Mouse (Mus musculus): Measurements from ENCODE around the gene Arhgap42. TPM values are rescaled to one million over a fixed set of nuclear protein-coding genes. Genes with fewer than 3 reads are reported as not detected.

Arhgap42 gene
- 1.9 and 3.5 TPM in 2 replicates for polyA plus RNA-seq (2012; ENCODE audit: insufficient read depth, insufficient read length, missing spikeins)

DNA sequence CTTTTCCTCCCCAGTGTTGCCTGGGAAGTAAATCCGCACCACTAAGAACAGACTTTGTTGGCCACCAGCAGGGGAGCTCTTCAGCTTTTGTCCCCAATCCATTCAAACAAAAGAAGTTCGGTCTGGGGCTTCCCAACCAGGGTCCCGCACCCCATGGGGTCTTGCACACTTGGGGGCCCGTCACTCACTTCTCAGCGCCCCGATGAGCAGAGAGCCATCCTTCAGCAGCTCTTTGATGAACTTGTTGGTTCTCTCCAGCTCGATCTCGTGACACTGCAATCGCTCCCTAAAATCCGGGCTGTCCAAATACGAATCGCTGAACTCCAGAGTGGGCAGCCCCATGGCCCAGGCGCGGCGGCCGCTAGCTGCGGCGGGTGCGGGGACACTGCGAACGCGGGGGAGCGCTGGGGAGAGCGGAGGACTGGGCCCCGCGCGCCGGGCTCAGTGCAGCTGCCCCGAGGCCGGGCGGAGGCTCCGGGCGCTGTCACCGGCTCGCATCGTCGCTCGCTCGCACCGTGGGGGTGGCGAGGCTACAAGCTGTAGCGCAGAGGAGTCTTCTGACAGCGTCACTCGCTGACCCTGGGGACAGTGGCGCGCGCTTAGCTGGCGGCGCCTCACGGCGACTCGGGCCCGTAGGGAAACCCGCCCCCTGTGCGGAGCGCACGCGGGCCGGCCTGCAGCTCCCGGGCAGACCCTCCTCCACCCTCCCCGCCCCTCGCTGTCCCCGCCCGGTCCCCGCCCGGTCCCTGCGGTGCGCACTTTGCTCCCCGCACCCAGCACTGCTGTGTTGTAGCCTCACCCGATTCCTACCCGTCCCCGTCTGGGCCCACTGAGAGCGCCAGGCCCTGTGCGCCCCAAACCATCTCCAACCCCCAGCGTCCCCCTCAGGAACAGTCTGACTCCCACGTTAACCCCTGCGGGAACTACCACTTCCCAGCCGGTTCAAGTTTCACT, at the start of gene Arhgap42:
Gene Arhgap42 (minus strand): TSS at position 664 of the 954 bp plus-strand sequence.
- Histone ChIP-seq H3K4me1 (ENCODE audit: control insufficient read depth, insufficient read depth, insufficient read length, low read length) (no peaks in the 10 kb centered on the region), H3K4me3 (ENCODE audit: insufficient read depth, low read depth, low read length) (peak within 1 kb of the TSS; percentile 95), H3K27ac (replicated peaks; ENCODE audit: low read depth, low read length) (peak within 1 kb of the TSS; percentile 64)

DNA sequence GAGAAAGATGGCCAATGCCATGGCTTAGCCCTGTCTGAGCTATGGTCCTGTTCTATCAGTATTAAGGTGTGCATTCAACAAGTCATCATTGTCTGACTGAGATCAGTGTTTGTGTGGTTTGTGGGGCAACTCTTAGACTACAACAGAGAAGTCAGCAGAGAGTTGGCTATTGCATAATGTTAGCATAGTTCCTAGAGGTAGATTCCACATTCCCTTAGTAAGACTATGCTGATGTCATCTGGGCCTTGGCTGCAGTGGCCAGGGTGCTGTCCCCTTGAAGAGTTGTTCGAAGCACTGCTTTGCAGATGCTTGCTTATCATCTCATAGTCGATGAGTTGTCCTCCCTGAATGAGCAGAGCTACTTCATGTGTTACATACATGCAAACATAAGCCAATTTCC, 49.2 kb upstream of the Arhgap42 start:
- no peaks in the 10 kb centered on the region for H3K4me1 ChIP-seq (ENCODE audit: control insufficient read depth, insufficient read depth, insufficient read length, low read length)
- no peak overlapping the region for H3K27ac ChIP-seq (replicated peaks; ENCODE audit: low read depth, low read length)
- H3K4me3 ChIP-seq (ENCODE audit: insufficient read depth, low read depth, low read length) = no peak overlapping the region

DNA sequence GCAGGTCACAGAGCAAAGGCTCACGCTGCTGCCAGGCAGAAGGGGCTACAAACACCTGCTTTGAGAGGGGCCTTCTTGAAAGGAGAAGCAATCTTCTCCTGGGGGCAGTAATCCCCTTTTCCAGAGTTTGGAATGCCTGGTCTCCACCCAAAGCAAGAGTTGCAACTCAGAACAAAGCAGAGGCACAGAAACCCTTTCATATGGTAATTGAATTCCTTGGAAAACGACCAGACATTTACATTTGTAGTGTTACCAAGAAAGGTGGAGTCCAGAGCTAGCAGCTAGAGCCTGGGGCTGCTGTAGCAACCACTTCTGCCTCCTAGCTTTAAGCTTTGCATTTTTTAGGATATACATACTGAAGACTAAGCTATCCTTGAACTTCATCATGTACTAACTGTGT, 30.4 kb upstream of the Arhgap42 start:
- H3K4me3 ChIP-seq (ENCODE audit: insufficient read depth, low read depth, low read length) = no peak overlapping the region
- no peak overlapping the region for H3K27ac ChIP-seq (replicated peaks; ENCODE audit: low read depth, low read length)
- H3K4me1 ChIP-seq (ENCODE audit: control insufficient read depth, insufficient read depth, insufficient read length, low read length) = no peaks in the 10 kb centered on the region

DNA sequence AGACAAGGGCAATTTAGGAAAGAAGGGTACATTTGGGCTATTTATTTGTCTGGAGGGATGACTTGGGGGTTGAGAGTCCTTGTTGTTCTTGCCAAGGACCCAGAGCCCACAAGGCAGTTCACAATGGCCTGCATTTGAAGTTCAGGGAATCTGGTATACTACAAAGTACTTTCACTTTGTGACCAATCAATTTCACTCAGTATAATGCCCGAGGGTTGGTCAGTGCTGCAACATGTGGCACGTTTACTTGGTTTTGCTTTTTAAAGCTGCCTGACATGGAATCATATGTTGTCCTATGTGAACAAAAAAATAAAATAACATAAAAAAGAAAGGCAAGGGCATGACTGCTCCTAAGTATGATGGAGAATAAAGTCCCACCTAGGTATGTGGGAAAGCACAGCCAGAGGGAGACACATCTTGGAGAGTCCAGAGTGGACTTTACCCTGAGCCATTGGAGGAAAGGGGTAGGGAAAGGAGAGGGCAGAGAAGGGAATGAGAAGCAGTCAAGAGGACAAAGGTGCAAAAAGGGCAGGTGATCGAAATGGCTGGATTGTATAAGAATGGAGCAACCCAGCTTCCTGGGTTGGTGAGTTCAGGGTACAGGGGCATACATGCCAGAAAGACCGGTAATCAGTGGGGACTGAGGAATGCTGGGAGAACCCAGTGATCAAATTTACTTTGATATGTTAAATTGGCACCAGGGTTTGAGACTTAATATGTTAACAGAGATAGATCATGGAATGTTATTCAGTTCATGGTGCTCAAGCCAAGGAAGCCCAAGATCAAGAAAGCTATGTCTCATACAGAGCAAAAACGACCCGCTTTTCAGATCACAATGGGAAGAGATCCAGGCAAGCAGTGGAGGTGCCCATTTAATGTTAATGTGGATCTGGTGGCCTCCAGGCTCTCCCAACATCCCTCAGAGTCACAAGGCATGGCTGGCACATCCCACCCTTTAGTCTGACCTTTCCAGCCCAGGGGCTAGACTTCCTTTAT, 29.0 kb upstream of the Arhgap42 start:
- Histone ChIP-seq H3K27ac (replicated peaks; ENCODE audit: low read depth, low read length) (no peak overlapping the region), H3K4me3 (ENCODE audit: insufficient read depth, low read depth, low read length) (no peak overlapping the region), H3K4me1 (ENCODE audit: control insufficient read depth, insufficient read depth, insufficient read length, low read length) (no peaks in the 10 kb centered on the region)

DNA sequence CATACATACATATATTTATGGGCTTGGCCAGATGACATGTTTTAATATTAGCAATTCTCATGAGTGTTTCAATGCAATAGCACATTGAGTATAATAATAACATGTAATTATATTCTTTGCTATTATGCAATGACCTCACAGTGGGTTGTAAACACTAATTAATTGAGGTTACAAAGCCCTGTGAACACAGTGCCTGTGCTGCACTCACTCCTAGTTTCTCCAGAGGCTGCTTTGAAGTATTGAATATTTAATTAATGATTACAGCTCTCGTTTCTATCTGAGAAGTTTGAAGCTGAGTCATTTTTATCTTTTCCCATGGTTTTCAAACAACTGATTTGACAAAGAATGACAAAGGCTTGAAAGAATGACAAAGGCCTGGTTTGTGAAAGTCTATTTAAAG, 24.6 kb upstream of the Arhgap42 start:
- H3K4me1 ChIP-seq (ENCODE audit: control insufficient read depth, insufficient read depth, insufficient read length, low read length) = no peaks in the 10 kb centered on the region
- no peak overlapping the region for H3K4me3 ChIP-seq (ENCODE audit: insufficient read depth, low read depth, low read length)
- no peak overlapping the region for H3K27ac ChIP-seq (replicated peaks; ENCODE audit: low read depth, low read length)

DNA sequence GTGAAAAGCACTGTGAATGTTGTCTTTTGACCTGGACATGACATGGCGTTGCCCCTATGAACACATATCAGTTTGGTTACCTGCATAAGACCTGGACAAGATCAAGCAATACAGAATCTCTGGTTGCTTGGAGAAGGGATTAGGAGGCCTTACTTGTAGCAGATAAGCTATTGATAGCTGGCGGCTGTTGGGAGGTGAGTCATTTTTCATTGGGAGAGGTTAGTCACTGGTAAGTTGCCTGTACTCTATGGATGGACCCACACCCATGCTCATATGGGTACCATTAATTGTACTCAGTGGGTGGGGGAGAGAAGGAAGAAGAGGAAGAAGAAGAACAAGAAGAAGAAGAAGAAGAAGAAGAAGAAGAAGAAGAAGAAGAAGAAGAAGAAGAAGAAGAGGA, 23.6 kb upstream of the Arhgap42 start:
- H3K27ac ChIP-seq (replicated peaks; ENCODE audit: low read depth, low read length) = no peak overlapping the region
- no peaks in the 10 kb centered on the region for H3K4me1 ChIP-seq (ENCODE audit: control insufficient read depth, insufficient read depth, insufficient read length, low read length)
- no peak overlapping the region for H3K4me3 ChIP-seq (ENCODE audit: insufficient read depth, low read depth, low read length)

DNA sequence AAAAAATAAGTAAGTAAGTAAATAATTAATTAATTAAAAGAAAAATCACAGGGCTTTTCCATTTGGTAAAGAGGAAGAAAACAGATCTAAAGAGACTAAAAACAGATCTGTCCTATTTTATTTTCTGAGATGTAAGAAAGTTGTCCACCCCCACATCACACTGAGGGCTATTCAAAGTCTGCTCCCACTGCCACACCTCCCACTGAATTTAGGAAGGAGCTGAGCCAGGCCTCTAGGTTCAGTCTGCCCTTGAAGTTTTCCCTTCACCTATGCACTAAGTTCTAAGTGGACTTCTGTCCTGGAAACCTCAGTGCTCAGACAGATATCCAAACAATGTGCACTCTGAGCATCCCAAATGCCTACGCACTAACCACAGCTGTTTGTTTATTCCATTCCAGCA, 15.9 kb upstream of the Arhgap42 start:
- H3K27ac ChIP-seq (replicated peaks; ENCODE audit: low read depth, low read length) = no peak overlapping the region
- no peaks in the 10 kb centered on the region for H3K4me1 ChIP-seq (ENCODE audit: control insufficient read depth, insufficient read depth, insufficient read length, low read length)
- no peak overlapping the region for H3K4me3 ChIP-seq (ENCODE audit: insufficient read depth, low read depth, low read length)

DNA sequence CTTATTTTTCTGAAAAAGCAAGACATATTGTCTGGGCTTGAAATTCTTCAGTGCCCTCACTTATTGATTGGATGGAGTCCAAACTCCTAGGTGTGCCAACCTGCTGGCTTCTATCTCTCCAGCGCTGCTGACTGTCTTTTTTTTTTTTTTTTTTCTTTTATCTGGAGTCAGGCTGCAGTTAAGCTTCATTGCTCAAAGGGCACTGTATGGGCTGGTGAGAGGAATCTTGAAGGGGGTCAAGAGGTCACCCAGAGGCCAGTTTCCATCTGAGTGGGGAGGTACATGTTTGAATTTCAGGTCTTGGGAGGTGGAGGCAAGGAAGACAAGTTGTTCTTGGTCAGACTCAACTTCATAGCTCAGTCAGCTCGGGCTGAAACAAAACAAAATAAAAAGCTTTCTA, 9.6 kb upstream of the Arhgap42 start:
- no peak overlapping the region for H3K27ac ChIP-seq (replicated peaks; ENCODE audit: low read depth, low read length)
- H3K4me1 ChIP-seq (ENCODE audit: control insufficient read depth, insufficient read depth, insufficient read length, low read length) = no peaks in the 10 kb centered on the region
- no peak overlapping the region for H3K4me3 ChIP-seq (ENCODE audit: insufficient read depth, low read depth, low read length)

DNA sequence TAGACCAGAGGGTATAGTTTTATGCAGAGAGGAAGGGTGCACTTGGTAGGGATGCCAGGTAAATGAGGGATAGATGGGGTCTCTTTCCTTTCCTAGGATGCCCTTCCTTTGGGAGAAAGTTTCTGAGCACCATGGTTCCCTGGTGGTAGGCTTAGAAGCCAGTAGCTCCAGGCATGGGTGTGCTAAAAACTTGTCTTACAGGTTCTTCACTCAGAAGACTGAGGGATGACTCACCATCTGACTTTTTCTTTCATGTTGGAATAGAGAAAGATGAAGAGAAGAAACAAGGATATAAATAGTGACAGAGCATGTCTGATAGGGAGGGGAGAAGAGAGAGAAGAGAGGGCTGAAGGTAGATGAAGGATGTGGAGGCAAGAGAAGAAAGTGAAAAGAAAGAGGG, 7.1 kb upstream of the Arhgap42 start:
- no peak overlapping the region for H3K4me3 ChIP-seq (ENCODE audit: insufficient read depth, low read depth, low read length)
- no peaks in the 10 kb centered on the region for H3K4me1 ChIP-seq (ENCODE audit: control insufficient read depth, insufficient read depth, insufficient read length, low read length)
- H3K27ac ChIP-seq (replicated peaks; ENCODE audit: low read depth, low read length) = no peak overlapping the region

DNA sequence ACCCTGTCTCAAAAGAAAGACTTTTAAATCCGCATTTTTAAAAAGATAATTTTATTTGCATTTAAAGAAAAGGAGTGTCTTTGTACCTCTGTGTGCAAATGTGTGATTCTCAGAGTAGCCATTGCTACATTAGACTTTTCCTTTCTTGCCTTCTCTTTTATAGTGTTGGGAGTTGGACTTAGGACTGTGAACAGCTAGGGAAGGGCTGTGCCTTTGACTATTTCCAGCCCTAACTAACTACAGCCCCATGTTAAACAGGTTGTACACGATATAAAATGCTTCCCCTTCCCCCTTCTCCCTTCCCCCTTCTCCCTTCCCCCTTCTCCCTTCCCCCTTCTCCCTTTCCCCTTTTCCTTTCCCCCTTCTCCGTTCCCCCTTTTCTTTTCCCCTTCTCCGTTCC, 4.9 kb upstream of the Arhgap42 start:
- H3K27ac ChIP-seq (replicated peaks; ENCODE audit: low read depth, low read length) = no peak overlapping the region
- H3K4me3 ChIP-seq (ENCODE audit: insufficient read depth, low read depth, low read length) = no peak overlapping the region
- H3K4me1 ChIP-seq (ENCODE audit: control insufficient read depth, insufficient read depth, insufficient read length, low read length) = no peaks in the 10 kb centered on the region

DNA sequence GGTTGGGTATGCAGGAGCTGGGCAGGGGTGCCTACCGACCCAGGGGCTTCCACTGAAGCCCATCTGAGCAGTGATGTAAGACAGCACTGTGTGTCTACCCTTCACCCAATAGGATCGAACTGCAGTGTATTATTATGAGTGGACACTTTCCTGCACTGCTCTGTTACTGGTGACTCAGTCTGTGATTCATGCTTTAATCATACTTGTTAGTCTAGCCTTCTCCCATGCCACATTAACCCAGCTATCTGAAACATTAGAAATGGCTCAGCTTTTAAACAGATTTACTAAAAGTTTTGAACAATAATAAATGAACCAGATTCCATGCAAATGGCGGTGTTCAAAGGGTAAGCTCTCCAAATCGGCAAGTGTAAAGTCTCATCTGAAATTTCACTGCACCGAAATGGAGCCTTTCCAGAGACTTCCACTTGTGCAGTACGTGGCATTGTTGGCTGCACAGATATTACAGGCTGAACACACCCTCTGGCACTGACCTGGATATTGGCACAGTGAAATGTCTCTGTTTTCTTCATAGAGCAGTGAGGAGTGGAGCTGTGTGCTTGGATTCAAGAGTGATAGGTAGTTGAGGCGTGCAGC, 2.4 kb upstream of the Arhgap42 start:
- H3K27ac ChIP-seq (replicated peaks; ENCODE audit: low read depth, low read length) = no peak overlapping the region
- H3K4me1 ChIP-seq (ENCODE audit: control insufficient read depth, insufficient read depth, insufficient read length, low read length) = no peaks in the 10 kb centered on the region
- H3K4me3 ChIP-seq (ENCODE audit: insufficient read depth, low read depth, low read length) = no peak overlapping the region

DNA sequence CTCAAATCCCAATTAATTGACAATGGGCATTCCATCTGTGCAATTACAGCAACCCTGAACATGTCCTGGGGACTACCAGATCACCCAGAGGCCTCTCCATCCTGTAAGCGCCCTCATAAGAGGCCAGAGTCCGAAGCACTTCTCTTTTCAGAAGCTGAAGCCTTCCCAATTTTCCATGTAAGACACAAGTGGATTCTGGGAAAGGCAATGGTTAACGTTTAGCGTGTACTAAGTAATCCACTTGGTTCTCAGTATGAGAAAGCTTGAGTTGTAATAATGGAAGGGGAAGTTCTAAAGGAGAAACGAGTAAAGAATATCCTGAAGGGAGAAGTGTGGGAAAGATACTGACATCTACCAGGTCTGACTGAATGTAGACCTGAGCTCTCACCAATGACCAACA, 1.4 kb downstream of the Arhgap42 start:
- peak overlapping the region; percentile 95 for H3K4me3 ChIP-seq (ENCODE audit: insufficient read depth, low read depth, low read length)
- no peaks in the 10 kb centered on the region for H3K4me1 ChIP-seq (ENCODE audit: control insufficient read depth, insufficient read depth, insufficient read length, low read length)
- no peak overlapping the region for H3K27ac ChIP-seq (replicated peaks; ENCODE audit: low read depth, low read length)

DNA sequence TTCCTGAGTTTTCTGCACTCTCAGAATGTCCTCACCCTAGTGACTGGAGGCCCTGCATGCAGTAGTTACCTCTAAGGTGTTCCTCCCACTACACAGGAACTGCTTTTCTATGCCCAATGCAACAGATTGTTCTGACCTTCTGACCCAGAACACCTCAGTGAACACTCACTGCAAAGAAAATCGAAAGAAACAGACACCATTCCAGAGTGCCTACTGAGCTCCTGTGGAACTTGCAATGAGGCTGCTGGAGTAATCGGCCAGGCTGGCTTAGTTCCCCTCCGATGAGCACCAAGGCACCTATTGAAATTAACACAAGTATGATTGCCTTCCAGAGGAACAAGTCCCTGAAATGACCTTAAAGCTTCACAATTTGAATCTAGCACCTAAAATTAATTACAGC, 9.2 kb downstream of the Arhgap42 start:
- Histone ChIP-seq H3K27ac (replicated peaks; ENCODE audit: low read depth, low read length) (no peak overlapping the region), H3K4me3 (ENCODE audit: insufficient read depth, low read depth, low read length) (no peak overlapping the region), H3K4me1 (ENCODE audit: control insufficient read depth, insufficient read depth, insufficient read length, low read length) (no peaks in the 10 kb centered on the region)

DNA sequence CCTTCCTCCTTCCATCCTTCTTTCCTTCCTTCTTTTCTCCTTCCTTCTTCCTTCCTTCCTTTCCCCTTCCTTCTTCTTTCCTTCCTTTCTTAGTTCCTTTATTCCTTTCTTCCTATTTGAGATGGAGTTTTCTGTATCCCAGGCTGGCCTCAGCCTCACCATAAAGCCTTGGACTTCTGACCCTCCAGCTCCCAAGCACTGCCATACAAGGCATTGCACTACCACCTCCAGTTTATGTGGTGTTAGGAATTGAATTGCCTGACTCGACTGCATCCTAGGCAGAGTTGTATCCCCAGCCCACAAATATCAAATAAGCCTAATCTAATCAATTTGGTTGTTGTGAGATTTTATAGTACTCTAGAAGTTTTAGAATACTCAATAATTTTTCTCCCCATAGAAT, 14.1 kb downstream of the Arhgap42 start:
- H3K4me3 ChIP-seq (ENCODE audit: insufficient read depth, low read depth, low read length) = no peak overlapping the region
- no peak overlapping the region for H3K27ac ChIP-seq (replicated peaks; ENCODE audit: low read depth, low read length)
- no peaks in the 10 kb centered on the region for H3K4me1 ChIP-seq (ENCODE audit: control insufficient read depth, insufficient read depth, insufficient read length, low read length)

DNA sequence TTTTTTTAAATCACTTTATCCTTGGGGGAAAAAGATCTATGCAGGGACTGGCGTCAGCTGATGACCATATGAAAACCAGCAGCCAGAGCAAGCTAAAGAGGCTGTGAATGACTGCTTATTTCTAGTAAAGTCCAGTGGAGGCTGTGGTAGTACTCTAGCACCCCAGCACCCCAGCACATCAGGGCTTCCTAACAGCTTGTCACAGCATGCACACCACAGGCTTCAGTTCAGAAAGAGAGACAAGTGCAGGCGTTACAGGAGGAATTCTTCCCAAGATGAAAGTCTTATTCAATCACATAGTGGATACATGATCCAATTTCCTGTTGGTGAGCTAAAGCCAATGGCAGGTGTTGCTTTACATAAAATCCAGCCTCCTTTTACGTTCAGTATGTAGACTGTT, 15.5 kb downstream of the Arhgap42 start:
- Histone ChIP-seq H3K27ac (replicated peaks; ENCODE audit: low read depth, low read length) (no peak overlapping the region), H3K4me1 (ENCODE audit: control insufficient read depth, insufficient read depth, insufficient read length, low read length) (no peaks in the 10 kb centered on the region), H3K4me3 (ENCODE audit: insufficient read depth, low read depth, low read length) (no peak overlapping the region)

Measured in brown adipose tissue, adult 24 weeks (tissue).